Mouse (Mus musculus) monocyte, adult 2 months (primary cell): ENCODE data around the gene Ferd3l.

Experiments used
- DNase-seq, 2 experiments: peaks; one replicate each; pipeline ENCODE4 v3.0.0; 2022; ENCODE audit warnings: low spot score in 2 of 2, low read depth in 1 of 2

Ferd3l gene

GRCm38 (mm10) chr12:33928331-33929192 lies at the start of gene Ferd3l:
Gene Ferd3l (plus strand): TSS chr12:33928425.
- no peak for DNase-seq

GRCm38 (mm10) chr12:33893956-33894355 lies 34.3 kb upstream of the Ferd3l start:
- no peak for DNase-seq

GRCm38 (mm10) chr12:33894621-33895020 lies 33.6 kb upstream of the Ferd3l start:
- DNase-seq, result no peak

- DNase-seq, result no peak
Measured at GRCm38 (mm10) chr12:33926751-33927150, 1.5 kb upstream of the Ferd3l start.

- DNase-seq, result no peak
Measured at GRCm38 (mm10) chr12:33927334-33928098, 709 bp upstream of the Ferd3l start.

- DNase-seq, result no peak
Measured at GRCm38 (mm10) chr12:33952843-33953242, 24.6 kb downstream of the Ferd3l start.

GRCm38 (mm10) chr12:33954931-33955565 lies 26.8 kb downstream of the Ferd3l start:
- no peak for DNase-seq

GRCm38 (mm10) chr12:33955606-33956295 lies 27.5 kb downstream of the Ferd3l start:
- no peak for DNase-seq

- no peak for DNase-seq
Measured at GRCm38 (mm10) chr12:33956576-33957399, 28.6 kb downstream of the Ferd3l start.

GRCm38 (mm10) chr12:33957400-33958240 lies 29.4 kb downstream of the Ferd3l start, which contains the start of gene Twist1:
Gene Twist1 (plus strand): TSS chr12:33957671.
- no peak for DNase-seq

- no peak for DNase-seq
Measured at GRCm38 (mm10) chr12:33958241-33959194, 30.3 kb downstream of the Ferd3l start.

- no peak for DNase-seq
Measured at GRCm38 (mm10) chr12:33959206-33959605, 31.0 kb downstream of the Ferd3l start.

GRCm38 (mm10) chr12:33959846-33960245 lies 31.6 kb downstream of the Ferd3l start:
- DNase-seq, result no peak

GRCm38 (mm10) chr12:33961013-33961412 lies 32.8 kb downstream of the Ferd3l start:
- DNase-seq, result no peak

- no peak for DNase-seq
Measured at GRCm38 (mm10) chr12:33962118-33962772, 34.0 kb downstream of the Ferd3l start.

GRCm38 (mm10) chr12:33962773-33963130 lies 34.5 kb downstream of the Ferd3l start:
- DNase-seq, result no peak

GRCm38 (mm10) chr12:33963671-33964369 lies 35.6 kb downstream of the Ferd3l start:
- DNase-seq, result no peak
